Mouse (Mus musculus): ENCODE results near the gene Abcf3. TPM values are rescaled to one million over a fixed set of nuclear protein-coding genes. Genes with fewer than 3 reads are reported as not detected.

Gene Abcf3
- total and polyA plus RNA-seq, 3 experiments, result 48.6 to 98.0 (median 55.7) TPM

GRCm38 (mm10) chr16:20565075-20565474, 16.7 kb downstream of the Abcf3 start:
- no peak overlapping the region for H3K4me2 ChIP-seq (ENCODE audit: insufficient read depth, low read depth, poor library complexity, severe bottlenecking)
- H3K9ac ChIP-seq (ENCODE audit: insufficient read depth, low read depth), result no peak overlapping the region
- TF ChIP-seq NRF1 (IDR thresholded peaks at IDR 0.05; ENCODE audit: low read depth, low read length) (no peak), MYC (IDR thresholded peaks at IDR 0.05; ENCODE audit: low read depth, low read length) (no peak), NELFE (IDR thresholded peaks at IDR 0.05; ENCODE audit: low read depth, low read length) (no peak), ZKSCAN1 (IDR thresholded peaks at IDR 0.05; ENCODE audit: borderline replicate concordance, low read depth, low read length) (no peak), USF1 (IDR thresholded peaks at IDR 0.05; ENCODE audit: low read depth, low read length) (no peak), PAX5 (IDR thresholded peaks at IDR 0.05; ENCODE audit: low read length) (no peak)
- dilution Hi-C loops (cut with MboI; ENCODE audit: extremely low pct_ligation_motif_present, extremely low pct_unique_long_range_greater_than_20kb, low sequenced_read_pairs), result no loop called here
- no peaks in the 10 kb centered on the region for H3K4me1 ChIP-seq (ENCODE audit: control insufficient read depth in 1 of 2, insufficient read depth in 2 of 2)
- H3K27me3 ChIP-seq (replicated peaks), result no peaks in the 10 kb centered on the region
- H3K9me3 ChIP-seq (replicated peaks; ENCODE audit: low read length), result no peaks in the 10 kb centered on the region
- DNase-seq (ENCODE audit: extremely low read depth), result no peak
- no peak overlapping the region for H3K4me3 ChIP-seq (replicated peaks in 1 of 3; ENCODE audit: low read depth in 2 of 3, low read length in 2 of 3, poor library complexity in 1 of 3)
- no peak overlapping the region for H3K27ac ChIP-seq (ENCODE audit: insufficient read depth, low read depth)
- peaks cover 31 to 38% of the 10 kb centered on the region in 2 experiments for H3K36me3 ChIP-seq (replicated peaks in 1 of 2; ENCODE audit: control insufficient read depth in 1 of 2, insufficient read depth in 1 of 2, low read length in 1 of 2)
- in situ Hi-C loops (cut with MboI; ENCODE audit: low pct_ligation_motif_present, low pct_unique_long_range_greater_than_20kb, low sequenced_read_pairs), result loop anchor here (5.0 kb wide), 1 partner anchor 37 kb away; no protein-coding TSS in a partner anchor
- H3K79me2 ChIP-seq (replicated peaks; ENCODE audit: control insufficient read depth, extremely low read depth, insufficient read depth, poor library complexity, severe bottlenecking), result no peaks in the 10 kb centered on the region

GRCm38 (mm10) chr16:20589366-20589938, 41.1 kb downstream of the Abcf3 start, which contains the start of gene Vwa5b2:
Gene Vwa5b2 (plus strand): TSS chr16:20589471.
- DNase-seq (ENCODE audit: extremely low read depth), result no peak
- in situ Hi-C loops (cut with MboI; ENCODE audit: low pct_ligation_motif_present, low pct_unique_long_range_greater_than_20kb, low sequenced_read_pairs) (no loop called here), dilution Hi-C loops (cut with MboI; ENCODE audit: extremely low pct_ligation_motif_present, extremely low pct_unique_long_range_greater_than_20kb, low sequenced_read_pairs) (no loop called here)
- Histone ChIP-seq H3K79me2 (replicated peaks; ENCODE audit: control insufficient read depth, extremely low read depth, insufficient read depth, poor library complexity, severe bottlenecking) (no peaks in the 10 kb centered on the region), H3K36me3 (replicated peaks in 1 of 2; ENCODE audit: control insufficient read depth in 1 of 2, insufficient read depth in 1 of 2, low read length in 1 of 2) (no peaks in the 10 kb centered on the region), H3K4me3 (replicated peaks in 1 of 3; ENCODE audit: low read depth in 2 of 3, low read length in 2 of 3, poor library complexity in 1 of 3) (peak within 1 kb of the TSS in 1 of 3 experiments; percentile 25), H3K9me3 (replicated peaks; ENCODE audit: low read length) (peaks cover 7% of the 10 kb centered on the region), H3K4me2 (ENCODE audit: insufficient read depth, low read depth, poor library complexity, severe bottlenecking) (peak within 1 kb of the TSS; percentile 73), H3K4me1 (ENCODE audit: control insufficient read depth in 1 of 2, insufficient read depth in 2 of 2) (peaks cover 0 to 11% of the 10 kb centered on the region in 2 experiments; a peak in 2 of 4 replicates), H3K27ac (ENCODE audit: insufficient read depth, low read depth) (no peak within 1 kb of the TSS), H3K9ac (ENCODE audit: insufficient read depth, low read depth) (no peak within 1 kb of the TSS), H3K27me3 (replicated peaks) (peaks cover 63% of the 10 kb centered on the region)
- TF ChIP-seq RCOR1 (conservative IDR thresholded peaks at IDR 0.05; ENCODE audit: low read depth, low read length) (no peak), POLR2A (IDR thresholded peaks at IDR 0.05; ENCODE audit: low read depth, low read length) (no peak), ZMIZ1 (IDR thresholded peaks at IDR 0.05; ENCODE audit: low read depth, low read length) (no peak)

- DNase-seq (ENCODE audit: extremely low read depth), result no peak
- Histone ChIP-seq H3K27me3 (replicated peaks) (peaks cover 69% of the 10 kb centered on the region), H3K36me3 (replicated peaks in 1 of 2; ENCODE audit: control insufficient read depth in 1 of 2, insufficient read depth in 1 of 2, low read length in 1 of 2) (no peaks in the 10 kb centered on the region), H3K9me3 (replicated peaks; ENCODE audit: low read length) (peaks cover 7% of the 10 kb centered on the region), H3K79me2 (replicated peaks; ENCODE audit: control insufficient read depth, extremely low read depth, insufficient read depth, poor library complexity, severe bottlenecking) (no peaks in the 10 kb centered on the region), H3K4me1 (ENCODE audit: control insufficient read depth in 1 of 2, insufficient read depth in 2 of 2) (peaks cover 0 to 11% of the 10 kb centered on the region in 2 experiments; a peak in 2 of 4 replicates), H3K9ac (ENCODE audit: insufficient read depth, low read depth) (no peak overlapping the region), H3K4me3 (replicated peaks in 1 of 3; ENCODE audit: low read depth in 2 of 3, low read length in 2 of 3, poor library complexity in 1 of 3) (peak overlapping the region in 1 of 3 experiments; percentile 25), H3K4me2 (ENCODE audit: insufficient read depth, low read depth, poor library complexity, severe bottlenecking) (peak overlapping the region; percentile 73), H3K27ac (ENCODE audit: insufficient read depth, low read depth) (no peak overlapping the region)
- no peak for TF ChIP-seq POLR2A (IDR thresholded peaks at IDR 0.05; ENCODE audit: low read depth, low read length)
- TF ChIP-seq TCF12 (IDR thresholded peaks at IDR 0.05; ENCODE audit: low read depth, low read length), result no peak
- dilution Hi-C loops (cut with MboI; ENCODE audit: extremely low pct_ligation_motif_present, extremely low pct_unique_long_range_greater_than_20kb, low sequenced_read_pairs), result no loop called here
- in situ Hi-C loops (cut with MboI; ENCODE audit: low pct_ligation_motif_present, low pct_unique_long_range_greater_than_20kb, low sequenced_read_pairs), result no loop called here
Measured at GRCm38 (mm10) chr16:20589939-20590679, 41.7 kb downstream of the Abcf3 start.
